Mouse (Mus musculus): ENCODE measurements around the gene Fuz.

GRCm38 (mm10) chr7:44890737-44891136 is 5.1 kb upstream of the Fuz start:
- TF ChIP-seq POLR2A (IDR thresholded peaks at IDR 0.05; ENCODE audit: extremely low read depth, insufficient read depth, low read length) (no peak), CTCF (IDR thresholded peaks at IDR 0.05; ENCODE audit: extremely low read depth, insufficient read depth, low read length) (no peak)

Measured in cortical plate, adult 2 months (tissue).